Mouse (Mus musculus) liver, adult 2 months (tissue): ENCODE results near the gene Incenp. TPM values are rescaled to one million over a fixed set of nuclear protein-coding genes. Genes with fewer than 3 reads are reported as not detected.
"Not testable (repeated sequence)": the region's sequence is repeated elsewhere in the genome, so short reads cannot be mapped to it uniquely, and the experiment has no call there.

Source experiments
- DNase-seq: peaks from one replicate; pipeline ENCODE4 v3.0.0-alpha.2; 2011; ENCODE audit warnings: low read depth, low spot score; ENCODE audit errors: extremely low read depth
- H3K27ac ChIP-seq: fragments of 200-500 bp; replicated peaks from 2 replicates; pipeline ENCODE4 v1.5.1; 2012; ENCODE audit warnings: low read depth, mild to moderate bottlenecking, control low read depth, inconsistent platforms, low read length; ENCODE audit not compliant: insufficient read depth
- H3K27me3 ChIP-seq: fragments of 200-500 bp; 2 replicates; pipeline ENCODE4 v1.6.1; 2012; ENCODE audit warnings: mild to moderate bottlenecking, moderate library complexity, low read length, inconsistent platforms; ENCODE audit not compliant: control insufficient read depth, insufficient read depth
- H3K36me3 ChIP-seq: fragments of 200-500 bp; 2 replicates; pipeline ENCODE4 v1.6.1; 2012; ENCODE audit warnings: low read length, inconsistent platforms; ENCODE audit not compliant: control insufficient read depth, insufficient read depth
- H3K4me1 ChIP-seq: fragments of 200-500 bp; 2 replicates; pipeline ENCODE4 v1.6.1; 2011; ENCODE audit warnings: low read length; ENCODE audit not compliant: control insufficient read depth, insufficient read depth
- H3K4me3 ChIP-seq: fragments of 200-500 bp; 2 replicates; pipeline ENCODE4 v1.5.1; 2011; ENCODE audit warnings: low read depth, mild to moderate bottlenecking, control low read depth, low read length, moderate library complexity; ENCODE audit not compliant: insufficient read depth
- H3K79me2 ChIP-seq: fragments of 200-500 bp; 2 replicates; pipeline ENCODE4 v1.6.1; 2012; ENCODE audit warnings: inconsistent platforms, mild to moderate bottlenecking, low read length, moderate library complexity; ENCODE audit not compliant: control insufficient read depth, insufficient read depth
- H3K9ac ChIP-seq: fragments of 200-500 bp; 2 replicates; pipeline ENCODE4 v1.6.1; 2012; ENCODE audit warnings: low read depth, mild to moderate bottlenecking, control low read depth, inconsistent platforms, low read length
- CTCF ChIP-seq: fragments of 200-500 bp; IDR thresholded peaks from 2 replicates; pipeline ENCODE4 v1.5.1; 2011; ENCODE audit warnings: low read depth, low read length, control low read depth
- POLR2A ChIP-seq: fragments of 200-500 bp; IDR thresholded peaks from 2 replicates; pipeline ENCODE4 v1.6.1; 2011; ENCODE audit warnings: low read length, control low read depth; ENCODE audit not compliant: insufficient read depth; ENCODE audit errors: extremely low read depth
- WGBS: fragments of 180-500 bp; shearing (Covaris S2); methylation state at CpG from one replicate; pipeline ENCODE4 v1.1.7; 2018; 5-methylcytosine and 5-hydroxymethylcytosine counted together
- polyA plus RNA-seq: library from polyadenylated mRNA; depleted of rRNA; stranded (reverse); fragments of >200 nt; gene quantifications from 2 replicates; pipeline ENCODE4 v1.2.3, GENCODE M21; 2012; rRNA removed
- total RNA-seq: library from RNA; depleted of rRNA; stranded (reverse); fragments of >200 nt; gene quantifications from 2 replicates; pipeline ENCODE4 v1.2.3, GENCODE M21; 2014; rRNA removed

The Incenp gene
- total and polyA plus RNA-seq, 2 experiments = 1.4 to 1.9 TPM

- DNase-seq = no peak
- Histone ChIP-seq H3K27ac (no peak overlapping the region), H3K36me3 (no peaks in the 10 kb centered on the region), H3K27me3 (no peaks in the 10 kb centered on the region), H3K4me3 (no peak overlapping the region), H3K9ac (no peak overlapping the region), H3K79me2 (no peaks in the 10 kb centered on the region), H3K4me1 (no peaks in the 10 kb centered on the region)
- TF ChIP-seq POLR2A (no peak), CTCF (no peak)
- WGBS = 73% methylated on average over 1 of the region's 1 CpGs
Measured at GRCm38 (mm10) chr19:9864856-9865255, 34.5 kb downstream of the Incenp start.

DNA sequence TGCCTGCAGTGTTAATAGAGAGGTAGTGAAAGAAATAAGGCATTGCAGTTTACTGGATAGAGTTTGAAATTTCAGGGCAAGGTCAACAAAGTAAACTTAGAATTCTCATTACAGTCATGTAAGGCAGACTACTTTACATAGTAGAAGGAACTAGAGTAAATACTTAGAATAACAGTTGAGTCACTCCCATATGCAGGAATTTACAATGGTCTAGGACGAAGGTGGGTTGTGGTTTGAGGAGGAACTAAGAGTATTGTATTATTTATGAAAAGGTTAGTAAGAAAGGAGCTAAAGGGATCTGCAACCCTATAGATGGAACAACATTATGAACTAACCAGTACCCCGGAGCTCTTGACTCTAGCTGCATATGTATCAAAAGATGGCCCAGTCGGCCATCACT is 38.5 kb downstream of the Incenp start:
- WGBS = 90% methylated on average over 3 of the region's 3 CpGs
- not testable (repeated sequence) for H3K9ac ChIP-seq, H3K4me3 ChIP-seq

DNA sequence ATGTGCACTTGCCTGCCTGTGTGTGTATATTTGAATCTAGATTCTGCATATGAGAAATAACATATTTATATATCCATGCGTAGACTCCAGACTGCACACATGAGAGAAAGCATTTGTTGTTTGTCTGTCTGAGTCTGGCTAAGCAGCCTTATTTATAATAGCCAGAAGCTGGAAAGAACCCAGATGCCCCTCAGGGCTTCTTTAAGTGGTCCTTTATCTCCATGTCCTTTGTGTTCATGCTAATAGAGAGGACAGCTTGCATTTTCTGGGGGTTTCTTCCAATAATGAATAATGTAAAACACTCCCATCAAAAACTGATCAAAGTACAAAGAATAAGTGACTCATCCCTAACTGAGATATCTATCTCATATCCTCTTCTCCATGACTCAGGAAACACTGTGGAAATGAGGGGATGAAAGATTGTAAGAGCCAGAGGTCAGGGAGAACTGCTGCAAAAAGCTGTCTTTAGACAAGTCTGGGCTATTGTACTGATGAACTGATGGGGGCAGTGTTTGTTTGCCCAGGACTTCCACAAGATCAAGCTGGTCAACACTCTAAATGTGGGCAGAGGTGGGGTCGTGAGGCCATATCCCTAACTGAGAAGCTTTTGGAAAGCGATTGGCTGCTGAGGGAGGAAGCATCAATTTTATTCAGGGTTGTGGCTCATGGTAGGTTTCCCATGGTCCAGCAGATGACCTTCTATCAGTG is 49.8 kb downstream of the Incenp start:
- DNase-seq = not testable (repeated sequence)
- WGBS = 55% methylated on average over 3 of the region's 3 CpGs

More for the DNA sequence above, 38.5 kb downstream of the Incenp start:
- not testable (repeated sequence) for DNase-seq, H3K27me3 ChIP-seq, H3K27ac ChIP-seq, H3K36me3 ChIP-seq, H3K4me1 ChIP-seq, H3K79me2 ChIP-seq

DNA sequence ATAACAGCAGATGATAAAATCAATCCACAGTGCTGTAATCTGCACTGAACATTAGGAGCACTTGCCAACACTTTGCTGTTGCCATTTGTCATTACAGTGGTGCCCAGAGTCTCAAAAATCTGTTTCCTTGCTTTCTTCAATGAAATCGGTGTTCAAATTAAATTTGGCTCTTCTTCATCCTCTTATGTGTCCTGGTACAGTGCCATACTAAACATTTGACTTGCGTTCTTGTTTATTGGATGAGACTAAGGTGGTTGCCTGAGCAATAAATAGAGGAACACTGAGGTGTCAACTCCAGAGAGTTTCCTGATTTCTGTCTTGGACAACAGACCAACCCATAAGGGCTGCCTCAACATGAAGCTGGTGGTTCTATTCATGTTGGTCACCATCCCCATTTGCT is 52.1 kb downstream of the Incenp start, which contains the start of gene Scgb2a2:
Scgb2a2 (plus strand) TSS at position 301 of the 400 bp plus-strand sequence.
- TF ChIP-seq CTCF = no peak
- TF ChIP-seq POLR2A = no peak
- WGBS = 61% methylated on average over 2 of the region's 2 CpGs
- Histone ChIP-seq H3K27me3 (no peaks in the 10 kb centered on the region), H3K4me1 (no peaks in the 10 kb centered on the region), H3K36me3 (no peaks in the 10 kb centered on the region), H3K4me3 (no peak within 1 kb of the TSS), H3K27ac (no peak within 1 kb of the TSS), H3K79me2 (no peaks in the 10 kb centered on the region), H3K9ac (no peak within 1 kb of the TSS)
- no peak for DNase-seq

More for the DNA sequence above, 49.8 kb downstream of the Incenp start:
- not testable (repeated sequence) for H3K79me2 ChIP-seq, H3K4me3 ChIP-seq, H3K27ac ChIP-seq, H3K9ac ChIP-seq, H3K36me3 ChIP-seq, H3K27me3 ChIP-seq, H3K4me1 ChIP-seq

DNA sequence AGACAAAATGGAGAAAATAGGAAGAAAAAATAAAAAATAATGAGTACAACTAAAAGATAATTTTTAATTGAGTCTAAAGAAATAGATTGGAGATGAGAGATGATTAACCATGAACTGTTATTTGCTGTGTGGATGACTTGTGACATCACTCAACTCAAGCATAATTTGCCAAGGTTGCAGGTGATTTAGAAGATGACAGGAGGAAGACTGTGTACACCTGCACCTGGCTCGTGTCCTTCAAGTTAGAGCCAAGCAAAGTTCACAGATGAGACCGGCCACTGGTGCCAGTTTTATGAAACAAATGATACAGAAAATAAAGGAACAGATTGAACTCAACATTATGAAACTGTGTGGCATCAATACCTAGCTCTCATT is 62.0 kb downstream of the Incenp start:
- DNase-seq = no peak
- TF ChIP-seq POLR2A (no peak), CTCF (no peak)
- WGBS = 53% methylated on average over 2 of the region's 2 CpGs

DNA sequence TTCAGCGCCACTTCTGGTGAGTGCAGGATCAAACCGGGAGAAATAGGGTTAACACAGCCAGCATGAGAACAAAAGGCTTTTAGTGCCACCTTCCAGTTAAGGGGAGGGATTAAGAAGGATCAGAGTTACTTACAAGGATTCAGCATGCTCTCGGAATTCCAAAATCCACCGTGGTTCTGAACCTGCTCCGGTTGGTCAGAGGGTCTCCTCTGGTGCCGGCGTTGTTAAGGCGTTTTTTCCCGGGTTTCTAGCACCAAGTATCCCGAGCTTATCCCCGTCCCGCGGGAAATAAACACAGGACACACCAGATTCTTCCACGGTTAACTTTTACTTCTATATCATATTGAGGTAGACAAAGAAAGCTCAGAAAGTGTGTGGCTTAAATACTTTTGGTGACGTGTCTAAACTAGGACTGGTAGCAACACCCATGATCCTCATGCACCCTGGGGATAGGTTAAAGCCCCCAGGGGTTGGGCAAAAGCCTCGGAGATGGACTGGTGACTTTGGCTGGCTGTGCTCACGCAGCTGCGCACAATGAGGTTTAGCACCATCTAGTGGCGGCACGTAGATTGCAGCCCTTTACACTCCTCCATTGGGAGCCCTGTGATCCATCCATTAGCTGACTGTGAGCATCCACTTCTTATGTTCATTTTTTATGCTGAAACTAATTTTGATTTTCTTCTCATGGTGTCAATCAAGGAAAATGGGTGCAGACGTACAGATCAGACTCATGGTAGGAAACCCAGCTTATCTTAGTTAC is 62.6 kb downstream of the Incenp start:
- H3K9ac ChIP-seq, H3K4me3 ChIP-seq, DNase-seq, H3K79me2 ChIP-seq, H3K4me1 ChIP-seq, H3K27ac ChIP-seq, H3K27me3 ChIP-seq, H3K36me3 ChIP-seq: not testable (repeated sequence)
- 18% methylated on average over 19 of the region's 21 CpGs for WGBS
- peak; percentile 24; the same call in 1 of the 2 replicates for TF ChIP-seq CTCF

More for the DNA sequence above, 62.0 kb downstream of the Incenp start:
- Histone ChIP-seq H3K4me3 (no peak overlapping the region), H3K36me3 (no peaks in the 10 kb centered on the region), H3K27ac (no peak overlapping the region), H3K9ac (no peak overlapping the region), H3K4me1 (no peaks in the 10 kb centered on the region), H3K79me2 (no peaks in the 10 kb centered on the region), H3K27me3 (no peaks in the 10 kb centered on the region)

Other genes starting within 250 kb of the Incenp start
- gene Scgb2a2, start 52.0 kb downstream of the Incenp start, total RNA-seq = not detected in 2 replicates
- gene Scgb2a2, start 52.0 kb downstream of the Incenp start, polyA plus RNA-seq = not detected in 2 replicates
- gene Fth1, start 81.0 kb upstream of the Incenp start, total RNA-seq = 1,154 and 1,241 TPM in 2 replicates
- gene Fth1, start 81.0 kb upstream of the Incenp start, polyA plus RNA-seq = 7,340 and 8,771 TPM in 2 replicates
- not detected in 2 replicates for gene Best1, start 102.1 kb upstream of the Incenp start, total RNA-seq
- gene Best1, start 102.1 kb upstream of the Incenp start, polyA plus RNA-seq = 0.05 TPM in 1 of 2 replicates, not detected in the other
- 3.1 and 4.0 TPM in 2 replicates for gene Rab3il1, start 102.1 kb upstream of the Incenp start, total RNA-seq
- gene Rab3il1, start 102.1 kb upstream of the Incenp start, polyA plus RNA-seq = 3.1 and 3.8 TPM in 2 replicates
- gene Fads3, start 142.0 kb upstream of the Incenp start, total RNA-seq = 1.4 and 2.8 TPM in 2 replicates
- 4.8 TPM in 2 replicates for gene Fads3, start 142.0 kb upstream of the Incenp start, polyA plus RNA-seq
- gene Fads2, start 202.2 kb upstream of the Incenp start, total RNA-seq = 284 and 293 TPM in 2 replicates
- gene Fads2, start 202.2 kb upstream of the Incenp start, polyA plus RNA-seq = 586 and 618 TPM in 2 replicates